Mouse (Mus musculus): ENCODE measurements around the gene Hspa1a.

DNA sequence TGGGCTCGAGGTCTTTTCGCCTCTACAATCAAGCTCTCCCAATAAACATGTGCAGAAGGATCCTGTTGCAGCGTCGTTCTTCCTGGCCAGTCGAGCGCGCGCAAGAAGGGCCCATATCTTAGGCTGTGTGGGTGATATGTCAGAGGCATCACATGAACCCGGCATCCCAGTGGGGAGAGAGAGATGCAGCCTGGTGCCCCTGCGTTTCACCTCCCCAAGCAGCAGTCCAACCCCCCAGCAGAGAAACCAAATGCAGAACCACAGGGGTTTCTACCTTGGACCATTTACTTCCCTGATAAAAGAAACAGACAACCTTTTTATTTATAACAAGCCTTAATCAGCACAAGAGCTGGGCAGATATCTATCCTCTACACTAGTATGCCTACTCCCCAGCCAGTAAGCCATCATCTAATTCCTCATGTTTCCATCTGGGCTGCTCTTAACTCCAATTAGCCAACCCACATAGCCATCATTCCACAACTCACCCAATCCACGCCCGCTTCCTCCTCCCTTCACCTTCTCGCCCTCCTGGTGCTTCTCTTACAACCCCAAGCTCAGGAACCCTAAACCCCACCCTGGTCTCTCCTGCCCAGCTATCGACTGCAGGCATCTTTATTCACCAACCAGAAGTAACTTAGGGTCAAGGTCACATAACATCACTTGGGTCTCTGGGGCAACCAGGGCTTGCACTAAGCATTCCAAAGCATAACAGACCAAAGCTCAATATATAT is 24.6 kb upstream of the Hspa1a start:
- TF ChIP-seq GATA1 (IDR thresholded peaks at IDR 0.05; ENCODE audit: low read length) (no peak), TAL1 (IDR thresholded peaks at IDR 0.05; ENCODE audit: low read length) (no peak)
